Mouse (Mus musculus) layer of hippocampus, postnatal 25 days (tissue): ENCODE results near the gene G0s2. TPM values are rescaled to one million over a fixed set of nuclear protein-coding genes. Genes with fewer than 3 reads are reported as not detected.
A peak's percentile ranks its signal among the peaks of the same experiment; 100 is the strongest.

Source experiments
- DNase-seq, 2 experiments: peaks; one replicate each; pipeline ENCODE4 v3.0.0; 2022; ENCODE audit warnings: mixed read lengths in 2 of 2, low spot score in 1 of 2; ENCODE audit errors: extremely low spot score in 1 of 2
- total RNA-seq, 2 experiments: library from RNA; stranded (reverse); gene quantifications; 2 replicates each; pipeline ENCODE4 v1.2.3; 2021

G0s2 gene
- total RNA-seq: 10 to 100 TPM in 1 of 2 experiments, 1 to 10 TPM in 1; 9.3 to 11.2 TPM

DNA sequence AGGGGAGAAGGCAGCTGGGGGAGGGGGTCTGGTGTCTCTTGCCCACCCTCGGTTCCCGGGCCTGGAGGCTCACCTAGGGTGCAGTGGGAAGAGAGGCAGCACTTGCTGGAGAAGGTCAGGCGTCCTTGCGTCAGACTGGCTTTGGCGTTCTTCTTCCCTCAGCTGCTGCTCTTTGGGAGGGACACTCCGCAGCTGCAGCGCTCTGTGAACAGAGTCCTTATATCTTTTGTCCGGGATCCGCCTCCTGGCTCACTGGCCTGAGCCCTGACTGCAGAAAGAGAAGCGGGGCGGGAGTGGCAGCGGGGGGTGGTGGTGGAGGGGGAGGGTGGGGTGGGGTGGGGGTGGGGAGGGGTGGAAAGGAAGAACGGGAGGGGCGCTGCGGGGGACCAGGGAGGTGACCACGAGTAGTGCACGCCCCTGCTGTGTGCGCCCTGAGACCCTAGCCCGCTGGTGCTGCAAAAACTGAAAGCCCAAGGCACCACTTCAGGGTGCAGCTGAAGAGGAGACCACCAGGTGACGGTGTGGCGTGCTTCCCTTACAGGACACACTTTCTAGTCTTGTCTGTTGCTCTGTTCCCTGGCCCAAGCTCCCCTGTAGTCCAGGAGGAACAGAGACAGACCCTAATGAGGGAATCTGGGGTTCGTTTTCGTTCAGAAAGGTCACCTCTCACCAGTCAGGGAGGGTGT lies at the start of gene G0s2:
G0s2 (minus strand) TSS at position 302 of the 686 bp plus-strand sequence.
- DNase-seq: peak; percentile 24 to 51

GRCm38 (mm10) chr1:193320398-193320797 lies 47.4 kb upstream of the G0s2 start:
- no peak for DNase-seq

- no peak for DNase-seq
Observed at GRCm38 (mm10) chr1:193319721-193320120, 46.7 kb upstream of the G0s2 start.

- no peak for DNase-seq
Observed at GRCm38 (mm10) chr1:193317159-193317559, 44.1 kb upstream of the G0s2 start.

GRCm38 (mm10) chr1:193316358-193316750 lies 43.3 kb upstream of the G0s2 start:
- DNase-seq: no peak

GRCm38 (mm10) chr1:193315705-193316357 lies 42.8 kb upstream of the G0s2 start:
- DNase-seq: no peak

DNA sequence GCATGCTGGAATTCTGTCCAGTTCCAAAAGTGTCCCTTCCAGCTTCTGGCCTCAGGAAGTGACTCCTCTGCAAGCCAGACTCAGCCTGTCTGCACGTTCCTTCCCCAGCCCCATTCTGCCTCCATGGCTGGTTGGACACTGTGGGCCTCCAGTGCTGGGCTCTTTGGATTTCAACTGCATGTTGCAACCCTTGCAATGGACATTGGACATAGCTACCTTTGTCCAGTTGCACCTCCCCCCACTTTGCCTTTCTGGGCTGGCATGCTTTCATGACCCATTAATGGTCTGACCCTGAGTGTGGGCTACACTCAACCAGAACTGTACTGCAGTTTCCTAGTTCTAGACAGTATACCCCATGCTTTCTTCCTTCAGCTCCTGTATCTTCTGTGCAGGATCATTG lies 38.6 kb upstream of the G0s2 start:
- DNase-seq: no peak

GRCm38 (mm10) chr1:193310519-193311085 lies 37.6 kb upstream of the G0s2 start:
- DNase-seq: no peak

DNA sequence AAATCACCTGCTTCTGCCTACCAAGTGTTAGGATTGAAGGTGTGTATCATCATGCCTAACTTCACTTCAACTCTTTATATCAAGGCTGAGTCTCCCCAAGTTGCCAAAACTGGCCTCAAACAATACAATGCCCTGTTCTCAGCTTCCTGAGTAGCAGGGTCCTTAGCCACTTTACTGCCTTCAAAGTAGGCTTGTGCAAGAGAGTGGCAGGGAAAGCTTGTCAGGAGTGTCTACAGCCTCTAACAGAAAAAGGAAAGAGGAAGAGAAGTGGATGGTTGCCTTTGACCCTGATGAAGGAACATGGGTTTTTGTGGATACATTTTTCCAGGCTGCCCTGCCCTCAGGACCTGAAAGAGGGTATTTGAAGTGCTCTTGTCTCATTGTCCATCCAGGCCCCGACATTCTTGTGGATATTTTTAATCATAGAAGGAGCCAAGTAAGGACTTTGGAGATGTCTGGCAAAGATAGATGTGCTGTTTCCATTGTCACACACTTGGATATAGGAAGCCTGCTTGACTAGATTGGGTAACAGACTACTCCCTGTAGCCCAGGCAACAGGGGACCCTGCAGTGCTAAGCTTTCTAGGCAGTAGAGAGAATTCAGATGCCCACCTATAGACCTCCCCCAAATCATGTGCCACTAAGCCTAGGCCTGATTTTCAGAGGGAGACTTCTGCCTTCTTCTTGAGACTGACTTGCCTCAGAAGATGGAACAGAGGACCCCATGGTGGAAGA lies 36.9 kb upstream of the G0s2 start:
- no peak for DNase-seq

DNA sequence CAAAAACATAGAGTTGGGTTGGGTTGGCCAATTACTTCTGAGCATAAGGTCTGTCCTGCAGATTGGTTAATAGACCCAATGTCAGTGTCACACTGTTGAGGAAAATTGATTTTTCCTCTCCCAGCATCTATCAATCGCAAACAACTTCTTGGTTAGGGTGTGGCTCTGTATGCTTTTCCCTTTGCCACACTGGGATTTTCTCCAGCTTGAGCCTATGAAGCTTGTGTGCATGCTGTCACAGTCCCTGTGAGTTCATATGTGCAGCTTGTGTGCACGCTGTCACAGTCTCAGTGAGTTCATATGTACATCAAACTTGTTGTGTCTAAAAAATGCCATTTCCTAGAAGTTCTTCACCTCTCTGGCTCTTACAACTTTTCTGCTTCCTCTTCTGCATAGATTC lies 33.8 kb upstream of the G0s2 start:
- DNase-seq: no peak

DNA sequence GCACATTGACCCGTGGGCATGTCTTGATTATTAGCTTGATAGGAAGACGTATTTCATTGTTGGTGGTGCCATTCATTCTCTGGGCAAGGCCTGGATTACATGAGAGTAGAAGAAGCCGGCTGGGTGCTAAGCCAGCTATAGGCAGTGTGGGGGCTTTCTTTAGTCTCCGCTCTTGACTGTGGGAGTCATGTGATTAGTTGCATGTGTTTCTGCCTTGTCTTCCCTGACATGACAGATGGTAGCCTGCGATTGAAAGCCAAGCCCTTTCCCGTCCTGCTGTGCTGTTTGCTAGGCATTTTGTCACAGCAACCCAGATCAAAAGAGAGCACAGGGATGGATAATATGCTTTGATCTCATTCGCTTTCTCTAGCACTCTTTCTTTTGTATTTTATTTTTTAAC lies 32.4 kb upstream of the G0s2 start:
- DNase-seq: no peak

DNA sequence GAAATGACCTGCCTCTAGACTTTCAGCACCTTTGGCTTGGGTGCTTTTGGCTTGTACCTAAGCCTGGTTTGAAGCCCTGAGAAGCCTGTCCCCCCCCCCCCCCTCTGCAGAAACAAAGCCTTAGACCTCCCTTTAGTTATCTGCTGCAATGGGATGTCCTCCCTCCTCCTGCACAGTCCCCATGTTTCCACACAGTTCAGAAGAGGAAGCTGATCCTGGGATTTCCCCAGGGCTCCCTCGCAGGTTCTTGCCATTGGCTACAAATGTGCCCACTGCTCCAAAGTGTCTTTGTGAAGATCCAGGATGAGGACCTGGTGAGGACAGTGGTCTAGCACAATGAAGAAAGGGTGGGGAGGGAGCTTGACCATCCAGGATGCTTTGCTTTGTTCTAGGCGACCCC lies 30.1 kb upstream of the G0s2 start:
- DNase-seq: no peak

- no peak for DNase-seq
Observed at GRCm38 (mm10) chr1:193302093-193302405, 29.0 kb upstream of the G0s2 start.

DNA sequence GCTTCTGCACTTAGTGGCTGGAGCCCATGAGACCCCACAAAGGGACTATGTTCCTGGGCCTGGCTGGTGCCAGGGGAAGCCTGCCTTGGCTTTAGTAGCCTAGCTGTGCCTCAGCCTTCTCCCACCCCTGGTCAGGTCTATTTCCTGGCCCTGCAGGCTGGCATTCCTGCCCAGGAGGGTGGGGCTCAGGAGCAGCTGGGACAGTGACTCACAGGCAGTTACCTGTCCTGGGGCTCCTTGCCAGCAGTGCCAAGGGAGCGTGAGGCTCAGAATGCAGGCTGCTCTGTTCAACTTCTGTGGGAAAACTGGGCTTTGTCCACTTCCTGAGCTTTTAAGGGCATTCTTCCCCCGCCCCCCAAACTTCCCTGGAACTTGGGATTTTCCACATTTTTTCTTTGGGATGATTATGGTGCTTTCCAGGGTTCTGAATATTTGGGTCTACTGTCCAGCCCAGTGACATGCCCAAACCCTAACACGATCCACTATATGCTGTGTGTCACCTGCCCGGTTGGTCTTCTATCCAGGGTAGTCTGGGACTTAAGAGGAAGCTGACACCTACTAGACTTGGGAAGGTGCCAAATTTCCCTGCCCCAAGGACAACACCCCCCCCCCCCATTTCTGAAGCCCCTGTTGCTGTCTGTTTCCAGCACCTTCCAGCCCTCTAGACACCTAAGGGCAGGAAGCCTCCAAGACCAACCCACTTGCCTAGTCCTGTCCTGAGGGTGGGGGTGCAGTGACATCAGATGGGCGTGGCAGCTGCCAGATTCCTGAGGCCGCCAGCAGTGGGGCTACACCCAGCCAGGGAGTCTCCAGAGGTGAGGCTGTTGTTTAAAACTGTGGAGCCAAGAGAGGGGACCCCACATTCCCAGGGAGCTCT lies 28.4 kb upstream of the G0s2 start:
- DNase-seq: no peak

DNA sequence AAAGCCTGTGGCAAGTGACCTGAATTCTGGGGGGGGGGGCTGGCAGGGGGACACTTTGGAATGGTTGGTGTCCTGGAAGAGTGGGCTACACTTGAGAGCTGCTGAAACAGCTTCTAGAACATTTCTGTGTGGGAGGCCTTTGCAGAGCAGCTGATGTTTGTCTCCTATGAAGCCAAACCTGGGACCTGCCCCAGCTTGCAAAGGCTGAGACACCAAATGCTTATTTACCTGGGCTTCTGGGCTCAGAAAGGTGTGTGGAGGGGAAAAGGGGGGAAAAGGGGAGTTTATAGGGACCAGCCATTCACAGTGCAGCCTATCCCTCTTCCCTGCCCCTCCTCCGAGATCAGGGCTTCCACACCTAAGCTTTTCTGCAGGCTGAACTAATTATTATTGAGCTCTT lies 27.0 kb upstream of the G0s2 start:
- no peak for DNase-seq

- no peak for DNase-seq
Observed at GRCm38 (mm10) chr1:193298141-193298765, 25.2 kb upstream of the G0s2 start.

GRCm38 (mm10) chr1:193295920-193296319 lies 22.9 kb upstream of the G0s2 start:
- DNase-seq: no peak

DNA sequence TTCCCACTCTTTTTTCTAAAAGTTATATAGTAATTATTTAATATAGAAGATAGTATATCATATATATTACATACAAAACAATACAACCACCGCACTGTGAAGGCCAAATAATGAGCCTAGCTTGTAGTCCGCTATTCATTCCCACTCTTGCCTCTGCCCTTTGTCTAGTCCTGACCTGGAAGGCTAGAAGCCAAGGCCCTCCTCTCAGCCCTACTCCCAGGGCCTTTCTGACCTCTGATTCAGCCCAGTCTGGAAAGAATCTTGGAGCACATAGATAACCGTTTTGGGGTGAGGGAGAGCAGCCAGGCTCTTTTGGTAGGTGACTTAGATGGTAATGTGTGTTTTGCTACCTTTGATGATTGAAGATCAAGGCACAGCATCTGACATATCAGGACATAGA lies 20.9 kb upstream of the G0s2 start:
- no peak for DNase-seq

- DNase-seq: no peak
Observed at GRCm38 (mm10) chr1:193293039-193293438, 20.0 kb upstream of the G0s2 start.

GRCm38 (mm10) chr1:193290686-193291085 lies 17.7 kb upstream of the G0s2 start:
- DNase-seq: no peak
